In the genomic region with DNA sequence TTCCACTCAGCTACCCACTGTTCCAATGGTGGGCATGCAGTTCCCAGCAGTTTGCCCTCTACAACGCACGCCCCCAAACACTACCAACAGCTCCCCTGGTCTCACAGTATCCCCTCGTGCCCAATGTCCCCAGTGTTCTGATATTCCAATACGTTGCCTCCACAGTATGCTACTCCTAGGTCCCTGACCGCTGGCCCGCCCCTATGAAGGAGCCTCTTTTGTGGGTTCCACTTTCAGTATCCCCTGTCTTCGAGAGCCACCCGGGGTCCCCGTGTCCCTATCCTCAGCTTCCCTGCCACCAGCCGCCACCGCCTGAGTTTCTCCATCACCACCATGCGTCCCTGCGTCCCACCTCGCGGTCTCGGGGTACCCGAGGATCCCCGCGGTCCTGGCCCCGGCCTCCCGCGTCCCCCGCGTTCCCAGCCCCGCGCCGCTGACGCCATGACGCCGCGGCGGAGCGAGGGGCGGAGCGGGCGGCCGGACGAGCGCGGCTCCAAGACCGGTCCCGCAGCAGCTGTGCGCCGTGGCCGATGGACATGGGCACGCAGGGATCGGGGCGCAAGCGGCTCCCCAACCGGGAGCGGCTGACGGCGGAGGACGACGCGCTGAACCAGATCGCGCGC, we compare ENCODE assay signal across 8 mouse cellular contexts. TPM values are rescaled to one million over a fixed set of nuclear protein-coding genes. Genes with fewer than 3 reads are reported as not detected.
DNase-seq lines count a peak whose midpoint lies in the region; ATAC-seq and TF ChIP-seq lines count a peak whose summit lies in the region.

Lrrfip1 (plus strand) TSS at position 470 of the 623 bp plus-strand sequence.

- H3K79me2 ChIP-seq in myocyte (ENCODE audit: control insufficient read depth, insufficient read depth) = peaks cover 45% of the 10 kb centered on the region

- H3K9me3 ChIP-seq in embryonic facial prominence, embryonic 11.5 days (replicated peaks; ENCODE audit: control insufficient read depth, low read length) = no peaks in the 10 kb centered on the region
- H3K9me3 ChIP-seq in intestine, embryonic 16.5 days (ENCODE audit: control insufficient read depth, low read length) = peaks cover 4% of the 10 kb centered on the region; the same call in 1 of the 2 replicates
- 0 out of 2 replicates have a peak, but pooled peaks cover 2% of the 10 kb centered on the region for H3K9me3 ChIP-seq in liver, embryonic 11.5 days (ENCODE audit: control insufficient read depth, low read length)

- peak; percentile 71 for ATAC-seq in embryonic facial prominence, embryonic 11.5 days (replicated peaks; ENCODE audit: insufficient number of reproducible peaks, low FRiP score, low TSS enrichment, low read depth)
- peak; percentile 63 for ATAC-seq in granulocyte monocyte progenitor cell, adult 5-6 weeks (replicated peaks; ENCODE audit: poor library complexity, severe bottlenecking)
- ATAC-seq in intestine, embryonic 16.5 days = peak; percentile 83
- peak; percentile 56 for ATAC-seq in liver, embryonic 11.5 days (replicated peaks; ENCODE audit: low FRiP score)

- peak within 1 kb of the TSS; percentile 79 for H3ac ChIP-seq in myocyte (ENCODE audit: control insufficient read depth, insufficient read length)

- peak within 1 kb of the TSS; percentile 86 for H3K9ac ChIP-seq in embryonic facial prominence, embryonic 11.5 days (replicated peaks; ENCODE audit: low read length)
- H3K9ac ChIP-seq in intestine, embryonic 16.5 days (ENCODE audit: low read depth, low read length) = peak within 1 kb of the TSS; percentile 91
- H3K9ac ChIP-seq in liver, embryonic 11.5 days (ENCODE audit: low read depth, low read length) = peak within 1 kb of the TSS; percentile 63

- peak within 1 kb of the TSS; percentile 78 for H3K4me3 ChIP-seq in embryonic facial prominence, embryonic 11.5 days (ENCODE audit: low read depth, low read length)
- H3K4me3 ChIP-seq in intestine, embryonic 16.5 days (ENCODE audit: low read length) = peak within 1 kb of the TSS; percentile 79
- peak within 1 kb of the TSS; percentile 61 for H3K4me3 ChIP-seq in liver, embryonic 11.5 days (ENCODE audit: low read depth, low read length)
- peak within 1 kb of the TSS; percentile 84 for H3K4me3 ChIP-seq in myocyte

- peaks cover 2% of the 10 kb centered on the region; the same call in 1 of the 2 replicates for H3K4me1 ChIP-seq in embryonic facial prominence, embryonic 11.5 days (ENCODE audit: control insufficient read depth, insufficient read depth, low read length)
- H3K4me1 ChIP-seq in intestine, embryonic 16.5 days (ENCODE audit: control insufficient read depth, insufficient read depth, low read length) = peaks cover 10% of the 10 kb centered on the region; the same call in 1 of the 2 replicates
- H3K4me1 ChIP-seq in liver, embryonic 11.5 days (replicated peaks; ENCODE audit: control insufficient read depth, insufficient read depth, low read length) = 0 out of 2 replicates have a peak, but pooled peaks cover 7% of the 10 kb centered on the region

- H3K4me2 ChIP-seq in embryonic facial prominence, embryonic 11.5 days (ENCODE audit: low read depth, low read length) = peak within 1 kb of the TSS; percentile 97
- peak within 1 kb of the TSS; percentile 99 for H3K4me2 ChIP-seq in intestine, embryonic 16.5 days (ENCODE audit: low read depth, low read length)
- H3K4me2 ChIP-seq in liver, embryonic 11.5 days = peak within 1 kb of the TSS; percentile 90
- peak within 1 kb of the TSS; percentile 95 for H3K4me2 ChIP-seq in myocyte (ENCODE audit: low read depth)

- WGBS in embryonic facial prominence, embryonic 11.5 days = 3% methylated on average over 57 of the region's 59 CpGs
- WGBS in intestine, embryonic 16.5 days = 2% methylated on average over 59 of the region's 59 CpGs
- 3% methylated on average over 57 of the region's 59 CpGs for WGBS in liver, embryonic 11.5 days

- H3K27ac ChIP-seq in embryonic facial prominence, embryonic 11.5 days (replicated peaks; ENCODE audit: low read depth, low read length) = no peak within 1 kb of the TSS
- H3K27ac ChIP-seq in intestine, embryonic 16.5 days (ENCODE audit: low read length) = peak within 1 kb of the TSS; percentile 4; the same call in 1 of the 2 replicates
- H3K27ac ChIP-seq in liver, embryonic 11.5 days (ENCODE audit: low read depth, low read length) = no peak within 1 kb of the TSS

- H3K36me3 ChIP-seq in embryonic facial prominence, embryonic 11.5 days (replicated peaks; ENCODE audit: control insufficient read depth, insufficient read depth, low read depth, low read length) = no peaks in the 10 kb centered on the region
- H3K36me3 ChIP-seq in intestine, embryonic 16.5 days (ENCODE audit: control insufficient read depth, insufficient read depth, low read length) = no peaks in the 10 kb centered on the region
- H3K36me3 ChIP-seq in liver, embryonic 11.5 days (ENCODE audit: control insufficient read depth, insufficient read depth, low read length) = no peaks in the 10 kb centered on the region
- no peaks in the 10 kb centered on the region for H3K36me3 ChIP-seq in myocyte (ENCODE audit: control insufficient read depth, insufficient read depth)

- DNase-seq in CD4-positive, CD25-positive, alpha-beta regulatory T cell, adult 2 months (ENCODE audit: low read depth, low spot score) = peak; percentile 3
- peak; percentile 72 to 74 for DNase-seq in adrenal gland, adult 18-20 months (ENCODE audit: low spot score in 2 of 2)
- DNase-seq in embryonic facial prominence, embryonic 11.5 days (ENCODE audit: low spot score) = peak; percentile 71
- peak; percentile 54 for DNase-seq in liver, embryonic 11.5 days (ENCODE audit: low spot score)
- DNase-seq in yolk sac, embryonic 10.5 days (ENCODE audit: low spot score) = no peak

- peak; percentile 96 for TF ChIP-seq POLR2A in myocyte (IDR thresholded peaks at IDR 0.05; ENCODE audit: insufficient read length, low read depth)

- no peaks in the 10 kb centered on the region for H3K27me3 ChIP-seq in embryonic facial prominence, embryonic 11.5 days (ENCODE audit: control insufficient read depth, insufficient read depth, low read length)
- H3K27me3 ChIP-seq in intestine, embryonic 16.5 days (replicated peaks; ENCODE audit: control insufficient read depth, insufficient read depth, low read length) = no peaks in the 10 kb centered on the region; the same call in 1 of the 2 replicates
- peaks cover 19% of the 10 kb centered on the region for H3K27me3 ChIP-seq in liver, embryonic 11.5 days (replicated peaks; ENCODE audit: control insufficient read depth, insufficient read depth, low read length)
- no peaks in the 10 kb centered on the region for H3K27me3 ChIP-seq in myocyte (ENCODE audit: control insufficient read depth, insufficient read depth, insufficient read length)

TF ChIP-seq in myocyte, 11 proteins besides CTCF, POLR2A, EP300 and RAD21:
- TF ChIP-seq MYOD1 (IDR thresholded peaks at IDR 0.05; ENCODE audit: control insufficient read depth in 1 of 3, insufficient read length in 2 of 3, low read depth in 2 of 3) = peak in 2 of 3 experiments; percentile 89 to 90
- no peak for TF ChIP-seq REST (IDR thresholded peaks at IDR 0.05; ENCODE audit: insufficient read depth, insufficient read length)
- TF ChIP-seq MYOG (IDR thresholded peaks at IDR 0.05; ENCODE audit: control insufficient read depth in 1 of 3, insufficient read depth in 1 of 3, insufficient read length in 2 of 3, low read depth in 2 of 3) = peak in 2 of 3 experiments; percentile 86 to 96
- no peak for TF ChIP-seq TCF3 (IDR thresholded peaks at IDR 0.05; ENCODE audit: insufficient read length, low read depth)
- TF ChIP-seq SRF (IDR thresholded peaks at IDR 0.05; ENCODE audit: control insufficient read depth, insufficient read length, low read depth) = peak; percentile 36
- TF ChIP-seq MAX (IDR thresholded peaks at IDR 0.05; ENCODE audit: low read depth) = no peak
- no peak for TF ChIP-seq TCF12 (IDR thresholded peaks at IDR 0.05; ENCODE audit: insufficient read depth, poor library complexity, severe bottlenecking)
- TF ChIP-seq POLR2AphosphoS2 (IDR thresholded peaks at IDR 0.05; ENCODE audit: insufficient read length, low read depth) = peak; percentile 93
- no peak for TF ChIP-seq USF1 (IDR thresholded peaks at IDR 0.05; ENCODE audit: low read depth)

RNA-seq across cellular contexts. Expression of gene Lrrfip1, which starts in this region (rescaled TPM):
- total RNA-seq in adrenal gland, adult 18-20 months (2021) = 10 to 100 TPM; 48.2 to 53.4 TPM
- polyA plus RNA-seq in embryonic facial prominence, embryonic 11.5 days (2014; fragmentation: Nextera tagmentation; extraction: Ambion mirVana) = 28.5 and 30.0 TPM in 2 replicates
- total RNA-seq in granulocyte monocyte progenitor cell, adult 5-6 weeks (2014; fragmentation: Nextera tagmentation) = 61.3 and 114 TPM in 2 replicates
- 121 and 131 TPM in 2 replicates for total RNA-seq in granulocyte monocyte progenitor cell, adult 5-6 weeks (2017)
- 69.2 and 73.7 TPM in 2 replicates for polyA plus RNA-seq in intestine, embryonic 16.5 days (2015; fragmentation: Nextera tagmentation; extraction: Ambion mirVana)
- polyA plus RNA-seq in liver, embryonic 11.5 days (2014; fragmentation: Nextera tagmentation; extraction: Ambion mirVana) = 26.5 and 29.1 TPM in 2 replicates
- 83.3 TPM for polyA plus RNA-seq in myocyte (2012; fragmentation: generic; extraction: Trizol)
